Mouse (Mus musculus): ENCODE data around the gene Emp3. TPM values are rescaled to one million over a fixed set of nuclear protein-coding genes. Genes with fewer than 3 reads are reported as not detected.

The Emp3 gene
- 249 and 273 TPM in 2 replicates for polyA plus RNA-seq (2012)

DNA sequence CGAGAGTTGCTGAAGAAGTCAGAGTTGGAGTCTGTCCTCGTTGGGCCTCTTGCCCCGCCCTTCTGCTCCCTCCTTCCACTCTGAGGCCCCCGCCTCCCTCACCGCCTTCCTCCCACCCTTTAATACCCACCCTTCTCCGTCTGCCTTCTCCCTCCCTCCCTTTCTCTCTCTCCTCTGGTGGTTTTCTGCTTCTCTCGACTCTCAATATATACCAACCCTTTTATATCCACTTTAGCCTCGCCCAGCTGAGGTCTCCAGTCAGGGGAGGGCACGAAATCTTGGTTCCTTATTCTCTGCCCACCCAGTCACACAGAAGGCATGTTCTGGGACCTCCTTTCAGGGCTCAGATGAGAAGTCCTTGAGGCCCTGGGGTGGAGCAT, at the start of gene Emp3:
Gene Emp3 (minus strand): TSS at position 163 of the 380 bp plus-strand sequence.

DNA sequence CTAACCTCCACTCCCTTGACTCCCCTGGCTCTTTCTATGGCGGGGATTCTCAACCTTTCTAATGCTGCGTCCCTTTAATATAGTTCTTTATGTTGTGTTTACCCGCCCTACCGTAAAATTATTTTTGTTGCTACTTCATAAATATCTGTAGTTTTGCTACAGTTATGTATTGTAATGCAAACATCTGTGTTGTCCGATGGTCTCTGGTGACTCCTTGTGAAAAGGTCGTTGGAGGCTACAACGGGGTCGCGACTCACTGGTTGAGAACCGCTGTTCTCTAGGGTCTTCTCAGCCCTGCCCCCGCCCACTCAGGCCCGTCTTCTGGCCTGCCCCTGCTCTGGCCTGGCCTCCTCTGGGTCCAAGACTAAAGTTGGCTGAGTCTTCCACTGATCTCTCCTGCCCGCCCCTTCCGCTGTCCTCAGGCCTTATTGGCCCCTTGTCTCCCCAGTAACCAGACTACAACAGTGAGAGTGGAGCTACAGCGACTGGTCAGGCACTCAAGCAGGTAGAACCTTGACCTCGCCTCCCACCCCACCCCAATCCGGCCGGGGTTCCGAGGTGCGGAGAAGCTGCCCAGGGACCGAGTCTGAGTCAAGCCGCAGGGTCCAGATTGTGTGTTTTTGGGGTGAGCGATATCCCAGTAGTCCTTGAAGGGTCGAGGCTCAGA, 2.7 kb upstream of the Emp3 start, which contains the start of gene Ccdc114:
Gene Ccdc114 (plus strand): TSS at position 311 of the 667 bp plus-strand sequence.

DNA sequence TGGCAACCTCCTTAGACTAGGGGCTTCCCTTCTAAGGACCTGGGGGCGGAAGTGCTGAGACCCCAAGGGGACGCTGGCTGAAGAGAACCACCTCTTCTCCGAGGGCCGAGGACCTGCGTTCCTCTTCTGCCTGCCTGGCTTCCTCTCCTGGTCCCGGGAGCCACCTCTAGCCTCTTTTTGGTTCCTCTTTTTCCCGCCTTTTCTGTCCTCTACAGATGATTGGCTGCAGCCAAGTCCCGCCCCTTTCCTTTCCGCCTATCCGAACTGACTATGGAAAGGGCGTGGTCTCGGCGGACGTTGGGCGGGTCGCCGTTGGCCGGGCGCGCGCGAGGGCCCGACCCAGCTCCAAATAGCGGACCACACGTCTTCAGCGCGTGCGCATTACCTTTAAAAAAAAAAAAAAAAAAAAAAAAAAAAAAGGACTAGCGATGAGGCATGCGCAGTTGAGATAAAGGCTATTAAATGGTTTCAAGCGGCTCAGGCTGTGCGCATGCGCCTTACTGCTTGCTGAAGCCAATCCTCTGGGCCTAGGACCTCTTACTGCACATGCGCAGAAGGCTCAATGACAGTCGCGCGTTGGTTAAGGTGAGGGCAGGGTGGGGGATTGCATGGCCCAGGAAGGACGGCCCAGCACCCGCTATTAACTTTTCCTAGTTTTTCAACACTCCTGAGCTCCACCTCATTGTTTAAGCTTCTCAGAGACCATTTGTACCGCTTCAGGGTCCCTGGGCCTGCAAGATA, 24.5 kb downstream of the Emp3 start, which contains the start of the genes Syngr4 and Tmem143:
Gene Syngr4 (minus strand): TSS at position 198 of the 741 bp plus-strand sequence.
Gene Tmem143 (plus strand): TSS at position 425 of the 741 bp plus-strand sequence.

DNA sequence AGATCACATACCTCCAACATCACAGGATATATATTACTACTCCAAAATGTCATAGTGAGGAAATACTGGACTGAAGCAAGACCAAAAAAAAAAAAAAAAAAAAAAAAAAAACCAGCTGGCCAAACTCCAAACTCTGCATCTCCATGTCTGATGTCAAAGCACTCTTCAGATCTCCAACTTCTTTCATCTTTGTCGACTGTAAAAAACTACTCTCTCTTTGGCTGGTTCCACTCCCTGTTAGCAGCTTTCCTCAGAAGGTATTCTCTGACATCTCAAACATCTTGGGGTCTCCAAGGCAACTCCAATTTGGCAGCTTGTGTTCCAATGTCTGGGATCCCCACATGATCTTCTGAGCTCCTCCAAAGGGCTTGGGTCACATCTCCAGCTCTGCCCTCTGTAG, 42.9 kb downstream of the Emp3 start, which contains the start of gene Grin2d:
Gene Grin2d (minus strand): TSS at position 101 of the 400 bp plus-strand sequence.

DNA sequence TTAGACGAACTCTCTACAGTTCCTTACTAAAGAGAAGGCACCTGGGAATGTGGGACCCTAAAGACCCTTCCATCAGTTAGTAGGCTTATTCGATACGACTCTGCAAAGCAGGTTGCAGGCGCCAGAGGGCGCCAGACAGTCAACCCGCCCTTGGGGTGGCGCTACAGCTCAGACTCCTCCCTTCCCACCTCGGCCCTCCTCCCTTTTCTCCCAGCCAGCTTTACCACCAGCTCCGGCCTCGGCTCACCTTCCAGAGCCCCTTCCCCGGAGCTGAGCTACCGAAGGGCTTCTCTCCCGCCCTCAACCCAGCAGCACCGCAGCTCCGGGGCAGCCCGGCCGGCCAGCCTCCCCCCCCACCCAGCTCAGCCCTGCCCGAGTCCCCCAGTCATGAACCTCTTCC, 48.6 kb downstream of the Emp3 start, which contains the start of gene Kdelr1:
Gene Kdelr1 (plus strand): TSS at position 149 of the 400 bp plus-strand sequence.

Other genes with a start within 250 kb of the Emp3 start
- 0.04 TPM in 1 of 2 replicates, not detected in the other for gene Ntn5, start 237.4 kb downstream of the Emp3 start, polyA plus RNA-seq (2012)
- gene Sec1, start 227.0 kb downstream of the Emp3 start, polyA plus RNA-seq (2012): 0.04 TPM in 1 of 2 replicates, not detected in the other
- 0.31 TPM in 1 of 2 replicates, not detected in the other for gene Car11, start 221.6 kb downstream of the Emp3 start, polyA plus RNA-seq (2012)
- gene Dbp, start 216.3 kb downstream of the Emp3 start, polyA plus RNA-seq (2012): 13.7 and 15.4 TPM in 2 replicates
- 13,154 and 13,434 TPM in 2 replicates for gene Rpl18, start 205.9 kb downstream of the Emp3 start, polyA plus RNA-seq (2012)
- 95.0 and 123 TPM in 2 replicates for gene Sphk2, start 203.4 kb downstream of the Emp3 start, polyA plus RNA-seq (2012)
- gene Fam83e, start 200.2 kb downstream of the Emp3 start, polyA plus RNA-seq (2012): 1.4 and 2.6 TPM in 2 replicates
- not detected in 2 replicates for gene Spaca4, start 195.6 kb downstream of the Emp3 start, polyA plus RNA-seq (2012)
- 0.56 and 0.70 TPM in 2 replicates for gene Lmtk3, start 137.7 kb downstream of the Emp3 start, polyA plus RNA-seq (2012)
- gene Sult2b1, start 136.7 kb downstream of the Emp3 start, polyA plus RNA-seq (2012): 1.0 and 2.5 TPM in 2 replicates
- 173 and 197 TPM in 2 replicates for gene Cyth2, start 106.8 kb downstream of the Emp3 start, polyA plus RNA-seq (2012)
- 0.39 and 0.61 TPM in 2 replicates for gene Kcnj14, start 96.6 kb downstream of the Emp3 start, polyA plus RNA-seq (2012)
- gene Grwd1, start 90.5 kb downstream of the Emp3 start, polyA plus RNA-seq (2012): 62.6 and 63.0 TPM in 2 replicates
- gene Kdelr1, start 48.6 kb downstream of the Emp3 start, polyA plus RNA-seq (2012): 264 and 383 TPM in 2 replicates
- gene Grin2d, start 43.0 kb downstream of the Emp3 start, polyA plus RNA-seq (2012): 0.50 and 0.76 TPM in 2 replicates
- 2.5 and 3.7 TPM in 2 replicates for gene Syngr4, start 24.7 kb downstream of the Emp3 start, polyA plus RNA-seq (2012)
- gene Tmem143, start 24.5 kb downstream of the Emp3 start, polyA plus RNA-seq (2012): 44.0 and 49.4 TPM in 2 replicates
- 2.3 and 4.6 TPM in 2 replicates for gene Ccdc114, start 2.7 kb upstream of the Emp3 start, polyA plus RNA-seq (2012)
- gene Abcc6, start 108.9 kb upstream of the Emp3 start, polyA plus RNA-seq (2012): not detected in 2 replicates
- 67.6 and 83.8 TPM in 2 replicates for gene Nomo1, start 112.3 kb upstream of the Emp3 start, polyA plus RNA-seq (2012)
- 0.13 TPM in 1 of 2 replicates, not detected in the other for gene Kcnj11, start 179.4 kb upstream of the Emp3 start, polyA plus RNA-seq (2012)

Measured in megakaryocyte-erythroid progenitor cell, adult 5 weeks (primary cell).